Comparison of ENCODE assay signal across 21 mouse cellular contexts in genomic region chr2:7359557-7359956, GRCm38 (mm10).
DNase-seq lines count a peak whose midpoint lies in the region; ATAC-seq and TF ChIP-seq lines count a peak whose summit lies in the region.
"Had no signal": no experiment of that assay in that cellular context is flagged by ENCODE, and none has a peak within 500 bp of the region (broad histone marks: within the 10 kb centered on the region; RNA-seq: fewer than 3 reads in every experiment).

No protein-coding gene starts in this region.

- no peaks in the 10 kb centered on the region for H3K36me3 ChIP-seq in forebrain, embryonic 16.5 days (ENCODE audit: control insufficient read depth, insufficient read depth)
- H3K36me3 ChIP-seq: embryonic facial prominence, embryonic 13.5 days; hindbrain, embryonic 12.5 days; lung, embryonic 15.5 days had no signal

- no peak overlapping the region for H3K4me2 ChIP-seq in forebrain, embryonic 16.5 days (ENCODE audit: low read length)
- H3K4me2 ChIP-seq: embryonic facial prominence, embryonic 13.5 days; hindbrain, embryonic 12.5 days; lung, embryonic 15.5 days had no signal

- TF ChIP-seq CTCF in layer of hippocampus, adult 2 months (conservative IDR thresholded peaks at IDR 0.05): no peak
- TF ChIP-seq CTCF in cortical plate, adult 2 months (IDR thresholded peaks at IDR 0.05; ENCODE audit: extremely low read depth, insufficient read depth, low read length): no peak

- no peaks in the 10 kb centered on the region for H3K9me3 ChIP-seq in forebrain, embryonic 16.5 days (ENCODE audit: control insufficient read depth, low read length)
- H3K9me3 ChIP-seq: embryonic facial prominence, embryonic 13.5 days; hindbrain, embryonic 12.5 days; lung, embryonic 15.5 days had no signal

- peaks cover 5% of the 10 kb centered on the region; the same call in 1 of the 2 replicates for H3K4me1 ChIP-seq in cortical plate, adult 2 months (ENCODE audit: control insufficient read depth, insufficient read depth, low read length)
- H3K4me1 ChIP-seq in forebrain, embryonic 16.5 days (replicated peaks; ENCODE audit: control insufficient read depth, insufficient read depth, low read length): no peaks in the 10 kb centered on the region
- H3K4me1 ChIP-seq: embryonic facial prominence, embryonic 13.5 days; hindbrain, embryonic 12.5 days; lung, embryonic 15.5 days had no signal

- TF ChIP-seq POLR2A in cortical plate, adult 2 months (IDR thresholded peaks at IDR 0.05; ENCODE audit: extremely low read depth, insufficient read depth, low read length): no peak

- WGBS in forebrain, embryonic 16.5 days: 43% methylated on average over 5 of the region's 5 CpGs

- peak; percentile 80 to 84 for DNase-seq in cerebellum, postnatal 10 days
- DNase-seq in cerebellum, adult 18-20 months: no peak
- DNase-seq in layer of hippocampus, adult 2 months (ENCODE audit: low spot score in 2 of 2): no peak
- no peak for DNase-seq in layer of hippocampus, adult 11-12 months (ENCODE audit: low spot score)
- DNase-seq in frontal cortex, postnatal 25 days (ENCODE audit: low spot score in 2 of 2): no peak
- DNase-seq in heart, postnatal 36 days: no peak
- DNase-seq: adrenal gland, postnatal 14 days; gastrocnemius, postnatal 36 days; kidney, adult 8-10 months; kidney, postnatal 14 days; layer of hippocampus, adult 9-11 months; lung, postnatal 4 days; thymus, adult 2 months had no signal

- intact Hi-C loops in heart, postnatal 36 days (cut with DNase I): no loop called here

- H3K9ac ChIP-seq in forebrain, embryonic 16.5 days (replicated peaks; ENCODE audit: low read depth, low read length): no peak overlapping the region
- H3K9ac ChIP-seq: embryonic facial prominence, embryonic 13.5 days; hindbrain, embryonic 12.5 days; liver, embryonic 14.5 days; lung, embryonic 15.5 days had no signal

- H3K27ac ChIP-seq in layer of hippocampus, adult 2 months: peak overlapping the region; percentile 64
- H3K27ac ChIP-seq in cortical plate, adult 2 months (ENCODE audit: insufficient read depth, low read length): 0 out of 2 replicates have a peak overlapping the region, but pooled peaks have one; percentile 3
- 0 out of 2 replicates have a peak overlapping the region, but pooled peaks have one; percentile 21 for H3K27ac ChIP-seq in forebrain, embryonic 16.5 days (ENCODE audit: low read length)
- H3K27ac ChIP-seq: embryonic facial prominence, embryonic 13.5 days; hindbrain, embryonic 12.5 days; liver, embryonic 14.5 days; lung, embryonic 15.5 days had no signal

- no peaks in the 10 kb centered on the region for H3K27me3 ChIP-seq in forebrain, embryonic 16.5 days (replicated peaks; ENCODE audit: control insufficient read depth, insufficient read depth, low read length)
- H3K27me3 ChIP-seq: CH12.LX; embryonic facial prominence, embryonic 13.5 days; hindbrain, embryonic 12.5 days; lung, embryonic 15.5 days had no signal

- 0 out of 2 replicates have a peak, but pooled peaks have one; percentile 45 for ATAC-seq in forebrain, embryonic 16.5 days

- no peak overlapping the region for H3K4me3 ChIP-seq in layer of hippocampus, adult 2 months
- H3K4me3 ChIP-seq in cortical plate, adult 2 months (ENCODE audit: insufficient read depth, low read length): no peak overlapping the region
- no peak overlapping the region for H3K4me3 ChIP-seq in forebrain, embryonic 16.5 days (replicated peaks; ENCODE audit: low read length)
- H3K4me3 ChIP-seq: embryonic facial prominence, embryonic 13.5 days; hindbrain, embryonic 12.5 days; lung, embryonic 15.5 days; myocyte had no signal

Comparison
In these comparisons a context has a peak if more than half of its experiments do, and no peak if none do; other contexts are left out.
1. DNase-seq: peak in cerebellum, postnatal 10 days (2 of 2); none in cerebellum, adult 18-20 months (0 of 2), layer of hippocampus, adult 2 months (0 of 2), layer of hippocampus, adult 11-12 months (single experiment), frontal cortex, postnatal 25 days (0 of 2) and heart, postnatal 36 days (0 of 2).
2. H3K27ac ChIP-seq: peak in every context shown above with its lines; median percentile 64 in layer of hippocampus, adult 2 months; 21 in forebrain, embryonic 16.5 days; 3 in cortical plate, adult 2 months.